Mouse (Mus musculus): ENCODE data around the gene Ms4a8a. TPM values are rescaled to one million over a fixed set of nuclear protein-coding genes. Genes with fewer than 3 reads are reported as not detected.
"Not testable (repeated sequence)": the region's sequence is repeated elsewhere in the genome, so short reads cannot be mapped to it uniquely, and the experiment has no call there.

Gene Ms4a8a
- polyA plus RNA-seq, 1 experiment, result 0.28 TPM

DNA sequence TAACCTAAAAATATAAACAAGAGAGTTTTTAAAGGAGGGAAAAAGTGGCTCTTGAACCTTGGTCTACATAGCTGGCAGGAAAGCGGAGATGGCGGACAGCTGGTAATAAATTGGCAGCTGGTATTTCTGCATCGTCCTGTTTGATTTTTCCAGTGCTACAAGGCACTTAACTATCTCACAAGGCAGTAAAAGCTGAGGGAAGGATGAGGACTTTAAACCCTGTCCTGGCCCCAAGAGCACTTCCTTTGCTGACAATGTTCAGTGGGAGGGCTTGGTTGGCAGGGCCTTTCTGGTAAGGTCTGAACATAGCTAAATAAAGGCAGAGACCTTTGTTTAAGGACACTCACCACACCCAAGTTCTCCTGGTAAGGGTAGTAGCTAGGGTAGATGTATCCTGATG, 10.5 kb downstream of the Ms4a8a start:
- TF ChIP-seq POLR2A (IDR thresholded peaks at IDR 0.05; ENCODE audit: control insufficient read depth, low read depth, low read length) (no peak), CTCF (IDR thresholded peaks at IDR 0.05; ENCODE audit: control insufficient read depth, insufficient read depth, insufficient replicate concordance, low read depth, low read length) (no peak)
- Histone ChIP-seq H3K4me1 (ENCODE audit: control insufficient read depth, insufficient read depth, low read length) (no peaks in the 10 kb centered on the region), H3K27me3 (ENCODE audit: control insufficient read depth, insufficient read depth, low read length) (no peaks in the 10 kb centered on the region)

DNA sequence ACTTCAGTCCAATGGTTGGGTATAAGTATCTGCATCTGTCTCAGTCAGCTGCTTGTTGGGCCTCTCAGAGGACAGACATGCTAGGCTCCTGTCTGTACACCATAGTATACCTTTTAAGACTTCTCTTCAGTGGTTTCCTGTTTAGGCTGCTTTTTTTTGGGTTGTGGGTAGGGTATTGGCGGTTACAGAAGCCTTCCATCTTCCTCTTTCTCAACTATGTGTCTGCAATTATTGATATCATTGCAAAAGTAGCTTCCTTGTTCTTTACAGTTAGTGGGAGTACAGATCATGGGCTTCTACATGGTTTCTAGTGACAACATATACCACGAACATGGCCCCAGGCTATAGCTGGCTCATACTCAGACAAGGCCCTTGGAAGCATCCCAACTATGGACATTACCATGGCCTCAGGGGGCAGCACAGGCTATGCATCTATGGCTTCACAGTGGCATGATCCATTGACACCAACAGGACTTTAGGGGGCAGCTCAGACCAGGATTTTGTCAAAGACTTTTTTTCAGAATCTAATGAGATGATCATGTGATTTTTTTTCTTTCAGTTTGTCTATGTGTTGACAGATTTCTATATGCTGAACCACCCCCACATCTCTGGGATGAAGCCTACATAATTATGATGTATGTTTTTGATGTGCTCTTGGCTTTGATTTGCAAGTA, 15.6 kb downstream of the Ms4a8a start:
- H3K4me3 ChIP-seq (ENCODE audit: control insufficient read depth, low read depth, low read length), result no peak overlapping the region
- H3K4me1 ChIP-seq (ENCODE audit: control insufficient read depth, insufficient read depth, low read length), result no peaks in the 10 kb centered on the region
- TF ChIP-seq POLR2A (IDR thresholded peaks at IDR 0.05; ENCODE audit: control insufficient read depth, low read depth, low read length) (no peak), CTCF (IDR thresholded peaks at IDR 0.05; ENCODE audit: control insufficient read depth, insufficient read depth, insufficient replicate concordance, low read depth, low read length) (no peak)
- no peaks in the 10 kb centered on the region for H3K27me3 ChIP-seq (ENCODE audit: control insufficient read depth, insufficient read depth, low read length)
- H3K27ac ChIP-seq (ENCODE audit: control insufficient read depth, insufficient read depth, low read depth, low read length), result no peak overlapping the region
- no peaks in the 10 kb centered on the region for H3K36me3 ChIP-seq (ENCODE audit: control insufficient read depth, insufficient read depth, low read length)

More for the DNA sequence above, 10.5 kb downstream of the Ms4a8a start:
- Histone ChIP-seq H3K4me3 (ENCODE audit: control insufficient read depth, low read depth, low read length) (no peak overlapping the region), H3K27ac (ENCODE audit: control insufficient read depth, insufficient read depth, low read depth, low read length) (no peak overlapping the region), H3K36me3 (ENCODE audit: control insufficient read depth, insufficient read depth, low read length) (no peaks in the 10 kb centered on the region)

GRCm38 (mm10) chr19:11060900-11061299, 20.0 kb downstream of the Ms4a8a start:
- Histone ChIP-seq H3K27ac (ENCODE audit: control insufficient read depth, insufficient read depth, low read depth, low read length) (no peak overlapping the region), H3K4me3 (ENCODE audit: control insufficient read depth, low read depth, low read length) (no peak overlapping the region), H3K27me3 (ENCODE audit: control insufficient read depth, insufficient read depth, low read length) (no peaks in the 10 kb centered on the region), H3K4me1 (ENCODE audit: control insufficient read depth, insufficient read depth, low read length) (no peaks in the 10 kb centered on the region), H3K36me3 (ENCODE audit: control insufficient read depth, insufficient read depth, low read length) (no peaks in the 10 kb centered on the region)
- TF ChIP-seq POLR2A (IDR thresholded peaks at IDR 0.05; ENCODE audit: control insufficient read depth, low read depth, low read length) (no peak), CTCF (IDR thresholded peaks at IDR 0.05; ENCODE audit: control insufficient read depth, insufficient read depth, insufficient replicate concordance, low read depth, low read length) (no peak)

DNA sequence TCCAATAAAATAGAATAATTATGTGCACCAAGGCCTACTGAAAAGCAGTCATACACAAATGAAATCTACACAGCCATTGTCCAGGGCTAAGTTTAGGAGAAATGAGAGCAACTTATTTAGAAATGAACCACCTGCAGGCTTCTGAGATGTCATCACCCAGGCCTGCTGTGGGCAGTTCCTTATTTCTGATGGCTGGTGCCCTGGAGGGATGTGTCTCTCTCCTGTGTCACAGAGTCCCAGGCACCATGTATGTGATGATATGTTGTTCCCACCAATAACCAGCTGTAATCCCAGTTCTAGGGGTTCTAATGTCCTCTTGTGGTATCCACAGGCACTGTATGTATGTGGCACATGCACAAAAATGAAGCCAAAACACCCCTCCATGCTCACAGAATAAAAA, 20.9 kb downstream of the Ms4a8a start:
- no peak overlapping the region for H3K27ac ChIP-seq (ENCODE audit: control insufficient read depth, insufficient read depth, low read depth, low read length)
- no peak overlapping the region for H3K4me3 ChIP-seq (ENCODE audit: control insufficient read depth, low read depth, low read length)
- TF ChIP-seq POLR2A (IDR thresholded peaks at IDR 0.05; ENCODE audit: control insufficient read depth, low read depth, low read length) (no peak), CTCF (IDR thresholded peaks at IDR 0.05; ENCODE audit: control insufficient read depth, insufficient read depth, insufficient replicate concordance, low read depth, low read length) (no peak)
- H3K36me3 ChIP-seq (ENCODE audit: control insufficient read depth, insufficient read depth, low read length), result no peaks in the 10 kb centered on the region
- no peaks in the 10 kb centered on the region for H3K27me3 ChIP-seq (ENCODE audit: control insufficient read depth, insufficient read depth, low read length)
- no peaks in the 10 kb centered on the region for H3K4me1 ChIP-seq (ENCODE audit: control insufficient read depth, insufficient read depth, low read length)

GRCm38 (mm10) chr19:11055700-11056099, 25.2 kb downstream of the Ms4a8a start:
- H3K27me3 ChIP-seq (ENCODE audit: control insufficient read depth, insufficient read depth, low read length); H3K36me3 ChIP-seq (ENCODE audit: control insufficient read depth, insufficient read depth, low read length); H3K4me1 ChIP-seq (ENCODE audit: control insufficient read depth, insufficient read depth, low read length); H3K4me3 ChIP-seq (ENCODE audit: control insufficient read depth, low read depth, low read length); H3K27ac ChIP-seq (ENCODE audit: control insufficient read depth, insufficient read depth, low read depth, low read length): not testable (repeated sequence)

GRCm38 (mm10) chr19:11053277-11053676, 27.6 kb downstream of the Ms4a8a start:
- no peak overlapping the region for H3K27ac ChIP-seq (ENCODE audit: control insufficient read depth, insufficient read depth, low read depth, low read length)
- H3K4me1 ChIP-seq (ENCODE audit: control insufficient read depth, insufficient read depth, low read length), result no peaks in the 10 kb centered on the region
- TF ChIP-seq POLR2A (IDR thresholded peaks at IDR 0.05; ENCODE audit: control insufficient read depth, low read depth, low read length) (no peak), CTCF (IDR thresholded peaks at IDR 0.05; ENCODE audit: control insufficient read depth, insufficient read depth, insufficient replicate concordance, low read depth, low read length) (no peak)

DNA sequence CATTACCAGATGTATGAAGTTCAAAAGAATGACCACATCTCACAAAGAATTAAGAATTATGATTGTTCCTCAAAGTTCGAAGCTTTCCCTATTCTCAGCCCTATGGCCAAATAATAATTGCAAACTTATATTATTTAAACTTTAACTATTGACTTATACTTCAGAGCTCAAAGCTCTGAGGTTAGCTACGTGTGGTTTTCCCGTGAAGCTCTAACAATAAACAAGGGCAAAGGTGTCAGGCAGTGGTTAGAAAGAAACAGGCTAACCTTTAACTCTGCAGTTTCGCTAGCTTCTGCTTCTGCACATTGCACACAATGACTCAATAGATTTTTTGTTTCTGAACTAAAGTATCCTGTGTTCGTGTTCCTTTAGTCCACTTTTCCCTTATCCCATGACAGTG, 28.0 kb downstream of the Ms4a8a start:
- no peaks in the 10 kb centered on the region for H3K36me3 ChIP-seq (ENCODE audit: control insufficient read depth, insufficient read depth, low read length)
- H3K27me3 ChIP-seq (ENCODE audit: control insufficient read depth, insufficient read depth, low read length), result no peaks in the 10 kb centered on the region
- H3K27ac ChIP-seq (ENCODE audit: control insufficient read depth, insufficient read depth, low read depth, low read length), result no peak overlapping the region
- H3K4me1 ChIP-seq (ENCODE audit: control insufficient read depth, insufficient read depth, low read length), result no peaks in the 10 kb centered on the region
- TF ChIP-seq CTCF (IDR thresholded peaks at IDR 0.05; ENCODE audit: control insufficient read depth, insufficient read depth, insufficient replicate concordance, low read depth, low read length) (no peak), POLR2A (IDR thresholded peaks at IDR 0.05; ENCODE audit: control insufficient read depth, low read depth, low read length) (no peak)
- H3K4me3 ChIP-seq (ENCODE audit: control insufficient read depth, low read depth, low read length), result no peak overlapping the region

More at GRCm38 (mm10) chr19:11053277-11053676, 27.6 kb downstream of the Ms4a8a start:
- H3K27me3 ChIP-seq (ENCODE audit: control insufficient read depth, insufficient read depth, low read length), result no peaks in the 10 kb centered on the region
- no peak overlapping the region for H3K4me3 ChIP-seq (ENCODE audit: control insufficient read depth, low read depth, low read length)
- no peaks in the 10 kb centered on the region for H3K36me3 ChIP-seq (ENCODE audit: control insufficient read depth, insufficient read depth, low read length)

GRCm38 (mm10) chr19:11050286-11050685, 30.6 kb downstream of the Ms4a8a start:
- Histone ChIP-seq H3K4me1 (ENCODE audit: control insufficient read depth, insufficient read depth, low read length) (peaks cover 2% of the 10 kb centered on the region; the same call in 1 of the 2 replicates), H3K27me3 (ENCODE audit: control insufficient read depth, insufficient read depth, low read length) (no peaks in the 10 kb centered on the region), H3K36me3 (ENCODE audit: control insufficient read depth, insufficient read depth, low read length) (no peaks in the 10 kb centered on the region), H3K27ac (ENCODE audit: control insufficient read depth, insufficient read depth, low read depth, low read length) (no peak overlapping the region), H3K4me3 (ENCODE audit: control insufficient read depth, low read depth, low read length) (no peak overlapping the region)
- TF ChIP-seq POLR2A (IDR thresholded peaks at IDR 0.05; ENCODE audit: control insufficient read depth, low read depth, low read length), result no peak
- no peak for TF ChIP-seq CTCF (IDR thresholded peaks at IDR 0.05; ENCODE audit: control insufficient read depth, insufficient read depth, insufficient replicate concordance, low read depth, low read length)
